Mouse (Mus musculus): ENCODE data around the gene Surf6. TPM values are rescaled to one million over a fixed set of nuclear protein-coding genes. Genes with fewer than 3 reads are reported as not detected.

The Surf6 gene
- polyA plus RNA-seq, 1 experiment from 2014 or later = 15.5 TPM

- H3K36me3 ChIP-seq (ENCODE audit: insufficient read depth) = peaks cover 76% of the 10 kb centered on the region
- H3K4me3 ChIP-seq (ENCODE audit: low read depth, low read length) = no peak overlapping the region
- TF ChIP-seq CTCF (IDR thresholded peaks at IDR 0.05; ENCODE audit: low read depth) = no peak
- H3K27me3 ChIP-seq (ENCODE audit: insufficient read depth, low read length) = no peaks in the 10 kb centered on the region
- 82% methylated on average over 6 of the region's 6 CpGs for WGBS
- no peak overlapping the region for H3K9ac ChIP-seq
- ATAC-seq (ENCODE audit: insufficient read depth) = no peak
- no peak overlapping the region for H3K4me2 ChIP-seq
- H3K27ac ChIP-seq (ENCODE audit: low read depth) = no peak overlapping the region
- no peak for DNase-seq
- peaks cover 2% of the 10 kb centered on the region; the same call in 1 of the 2 replicates for H3K4me1 ChIP-seq (ENCODE audit: insufficient read depth)
- H3K9me3 ChIP-seq (ENCODE audit: low read depth, low read length) = no peaks in the 10 kb centered on the region
Observed at GRCm38 (mm10) chr2:26920190-26920855, 17.6 kb upstream of the Surf6 start.

GRCm38 (mm10) chr2:26919684-26920083 is 17.0 kb upstream of the Surf6 start:
- Histone ChIP-seq H3K4me1 (ENCODE audit: insufficient read depth) (peaks cover 2% of the 10 kb centered on the region; the same call in 1 of the 2 replicates), H3K4me3 (ENCODE audit: low read depth, low read length) (no peak overlapping the region), H3K9me3 (ENCODE audit: low read depth, low read length) (no peaks in the 10 kb centered on the region), H3K27ac (ENCODE audit: low read depth) (no peak overlapping the region), H3K4me2 (no peak overlapping the region), H3K9ac (no peak overlapping the region), H3K36me3 (ENCODE audit: insufficient read depth) (peaks cover 70% of the 10 kb centered on the region), H3K27me3 (ENCODE audit: insufficient read depth, low read length) (no peaks in the 10 kb centered on the region)
- WGBS = 93% methylated on average over 3 of the region's 3 CpGs
- DNase-seq (no peak), ATAC-seq (ENCODE audit: insufficient read depth) (no peak)
- TF ChIP-seq CTCF (IDR thresholded peaks at IDR 0.05; ENCODE audit: low read depth) = no peak

DNA sequence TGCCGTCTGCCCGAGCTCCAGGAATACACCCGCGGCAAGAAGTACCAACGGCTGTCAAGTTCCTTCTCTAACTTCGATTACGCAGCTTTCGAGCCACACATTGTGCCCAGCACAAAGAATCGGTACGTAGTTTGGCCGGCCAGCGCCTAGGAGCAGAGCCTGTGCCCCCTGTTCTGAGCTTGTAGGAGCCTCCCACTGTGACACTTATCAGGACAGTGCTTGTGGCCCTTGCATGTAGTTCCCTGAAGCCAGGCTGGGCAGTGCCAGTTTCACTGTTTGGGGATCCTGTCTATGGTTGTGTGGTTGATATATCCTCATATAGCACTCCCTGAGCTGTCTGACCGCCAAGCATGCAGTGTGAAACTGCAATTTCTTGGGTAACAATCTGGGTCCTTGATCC is 14.1 kb upstream of the Surf6 start:
- H3K27ac ChIP-seq (ENCODE audit: low read depth) = peak overlapping the region; percentile 61; the same call in 1 of the 2 replicates
- H3K4me1 ChIP-seq (ENCODE audit: insufficient read depth) = peaks cover 2% of the 10 kb centered on the region; the same call in 1 of the 2 replicates
- peak overlapping the region; percentile 74 for H3K9ac ChIP-seq
- no peak for DNase-seq
- H3K4me3 ChIP-seq (ENCODE audit: low read depth, low read length) = peak overlapping the region; percentile 76
- peak overlapping the region; percentile 96 for H3K4me2 ChIP-seq
- no peak for TF ChIP-seq CTCF (IDR thresholded peaks at IDR 0.05; ENCODE audit: low read depth)
- peaks cover 70% of the 10 kb centered on the region for H3K36me3 ChIP-seq (ENCODE audit: insufficient read depth)
- no peaks in the 10 kb centered on the region for H3K9me3 ChIP-seq (ENCODE audit: low read depth, low read length)
- ATAC-seq (ENCODE audit: insufficient read depth) = peak; percentile 9
- WGBS = 3% methylated on average over 13 of the region's 13 CpGs
- no peaks in the 10 kb centered on the region for H3K27me3 ChIP-seq (ENCODE audit: insufficient read depth, low read length)

- Histone ChIP-seq H3K9me3 (ENCODE audit: low read depth, low read length) (no peaks in the 10 kb centered on the region), H3K27ac (ENCODE audit: low read depth) (peak within 1 kb of the TSS; percentile 61), H3K36me3 (ENCODE audit: insufficient read depth) (peaks cover 70% of the 10 kb centered on the region), H3K9ac (peak within 1 kb of the TSS; percentile 74), H3K4me1 (ENCODE audit: insufficient read depth) (peaks cover 2% of the 10 kb centered on the region; the same call in 1 of the 2 replicates), H3K4me3 (ENCODE audit: low read depth, low read length) (peak within 1 kb of the TSS; percentile 76), H3K4me2 (peak within 1 kb of the TSS; percentile 96), H3K27me3 (ENCODE audit: insufficient read depth, low read length) (no peaks in the 10 kb centered on the region)
- TF ChIP-seq CTCF (IDR thresholded peaks at IDR 0.05; ENCODE audit: low read depth) = no peak
- peak; percentile 88 for DNase-seq
- WGBS = under 1% methylated on average over 47 of the region's 47 CpGs
- ATAC-seq (ENCODE audit: insufficient read depth) = peak; percentile 71
Observed at GRCm38 (mm10) chr2:26915927-26916728, 13.4 kb upstream of the Surf6 start, which contains the start of the genes Surf2 and Surf1. Gene Surf2, plus strand, starts transcription at chr2:26916367. Gene Surf1, minus strand, starts transcription at chr2:26916530.

DNA sequence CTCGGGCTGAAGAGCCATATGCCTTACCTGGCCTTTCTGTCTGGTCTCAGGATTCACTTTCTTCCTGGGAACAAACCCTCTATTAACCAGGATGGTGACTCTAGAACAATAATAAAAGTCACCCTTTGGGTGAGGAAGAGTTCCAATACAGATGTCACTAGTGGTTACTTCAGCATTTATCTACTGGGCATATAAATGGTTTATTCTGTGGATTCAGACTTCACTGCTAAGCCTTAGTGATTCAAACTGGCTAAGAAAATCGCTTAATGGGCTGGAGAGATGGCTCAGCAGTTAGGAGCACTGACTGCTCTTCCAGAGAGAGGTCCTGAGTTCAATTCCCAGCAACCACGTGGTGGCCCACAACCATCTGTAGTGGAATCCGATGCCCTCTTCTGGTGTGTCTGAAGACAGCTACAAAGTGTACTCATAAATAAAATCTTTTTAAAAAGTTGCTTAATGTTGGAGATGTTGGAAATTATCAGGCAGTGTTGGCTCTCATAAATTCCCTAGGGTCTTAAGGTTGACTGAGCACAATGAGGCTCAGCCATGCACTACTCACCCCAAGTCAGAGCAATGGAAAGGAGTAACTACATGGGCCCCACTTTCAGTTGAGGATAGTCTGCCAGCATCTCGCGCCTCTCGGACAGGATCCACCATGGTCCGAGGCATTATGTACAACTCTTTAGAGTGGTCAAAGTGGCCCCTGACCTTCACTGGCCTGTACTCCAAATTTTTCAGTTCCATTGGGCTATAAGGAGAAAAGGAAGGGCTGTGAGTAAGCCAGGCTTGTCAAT is 11.7 kb upstream of the Surf6 start:
- DNase-seq (no peak), ATAC-seq (ENCODE audit: insufficient read depth) (no peak)
- no peaks in the 10 kb centered on the region for H3K27me3 ChIP-seq (ENCODE audit: insufficient read depth, low read length)
- no peak overlapping the region for H3K9ac ChIP-seq
- H3K27ac ChIP-seq (ENCODE audit: low read depth) = no peak overlapping the region
- H3K9me3 ChIP-seq (ENCODE audit: low read depth, low read length) = no peaks in the 10 kb centered on the region
- TF ChIP-seq CTCF (IDR thresholded peaks at IDR 0.05; ENCODE audit: low read depth) = no peak; the same call in 1 of the 2 replicates
- H3K4me2 ChIP-seq = 0 out of 2 replicates have a peak overlapping the region, but pooled peaks have one; percentile 10
- no peak overlapping the region for H3K4me3 ChIP-seq (ENCODE audit: low read depth, low read length)
- WGBS = 56% methylated on average over 8 of the region's 8 CpGs
- peaks cover 53% of the 10 kb centered on the region for H3K36me3 ChIP-seq (ENCODE audit: insufficient read depth)
- H3K4me1 ChIP-seq (ENCODE audit: insufficient read depth) = peaks cover 2% of the 10 kb centered on the region; the same call in 1 of the 2 replicates

DNA sequence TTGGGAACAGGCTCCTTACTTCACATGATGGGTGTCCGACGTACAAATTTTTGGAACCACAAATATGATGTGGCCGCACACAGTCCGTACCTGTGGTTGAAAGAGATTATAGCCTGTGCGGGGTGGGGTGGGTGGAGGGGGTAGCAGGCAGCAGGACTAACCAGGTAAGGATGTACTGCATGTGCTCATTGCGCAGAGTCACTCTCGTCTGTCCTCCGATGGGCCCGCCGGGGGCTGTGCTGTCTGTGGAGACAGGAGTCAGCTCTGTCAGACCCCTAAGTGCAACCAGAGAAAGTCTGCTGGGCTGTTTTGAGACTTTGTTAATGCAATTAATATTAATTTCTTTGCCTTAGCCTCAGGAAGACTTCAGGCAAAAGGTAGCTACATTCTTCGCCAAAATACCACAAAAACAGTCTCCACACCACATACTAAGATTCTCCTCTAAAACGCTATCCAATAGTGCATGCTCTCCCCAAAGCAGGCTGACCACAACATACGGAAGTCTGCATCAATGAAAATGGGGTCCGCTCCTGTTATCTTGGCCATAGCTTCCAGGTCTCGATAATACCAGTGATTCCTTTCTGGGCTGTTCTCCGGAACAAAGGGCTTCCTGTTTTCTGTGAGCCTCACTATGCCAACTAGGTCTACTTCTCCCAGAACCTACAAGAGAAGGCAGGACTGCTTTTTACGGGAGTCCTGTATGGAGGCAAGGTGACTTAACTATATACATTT is 10.9 kb upstream of the Surf6 start:
- no peak overlapping the region for H3K4me3 ChIP-seq (ENCODE audit: low read depth, low read length)
- H3K4me2 ChIP-seq = no peak overlapping the region
- H3K27ac ChIP-seq (ENCODE audit: low read depth) = no peak overlapping the region
- DNase-seq (no peak), ATAC-seq (ENCODE audit: insufficient read depth) (no peak)
- no peaks in the 10 kb centered on the region for H3K9me3 ChIP-seq (ENCODE audit: low read depth, low read length)
- H3K27me3 ChIP-seq (ENCODE audit: insufficient read depth, low read length) = no peaks in the 10 kb centered on the region
- TF ChIP-seq CTCF (IDR thresholded peaks at IDR 0.05; ENCODE audit: low read depth) = no peak
- H3K4me1 ChIP-seq (ENCODE audit: insufficient read depth) = peaks cover 10% of the 10 kb centered on the region
- H3K36me3 ChIP-seq (ENCODE audit: insufficient read depth) = peaks cover 51% of the 10 kb centered on the region
- WGBS = 80% methylated on average over 17 of the region's 17 CpGs
- no peak overlapping the region for H3K9ac ChIP-seq
